In genomic region chr6:118805139-118805538, GRCm38 (mm10) we compare ENCODE assay signal across 19 mouse cellular contexts.
DNase-seq lines count a peak whose midpoint lies in the region; ATAC-seq and TF ChIP-seq lines count a peak whose summit lies in the region.
"Had no signal": no experiment of that assay in that cellular context is flagged by ENCODE, and none has a peak within 500 bp of the region (broad histone marks: within the 10 kb centered on the region; RNA-seq: fewer than 3 reads in every experiment).

No protein-coding gene starts in this region.

- H3K79me2 ChIP-seq in heart, adult 2 months (replicated peaks; ENCODE audit: control insufficient read depth, insufficient read depth, low read length) = no peaks in the 10 kb centered on the region

- H3K4me1 ChIP-seq in heart, adult 2 months (ENCODE audit: control insufficient read depth, insufficient read depth, low read length) = peaks cover 10% of the 10 kb centered on the region; the same call in 1 of the 2 replicates
- peaks cover 95% of the 10 kb centered on the region for H3K4me1 ChIP-seq in heart, embryonic 13.5 days
- peaks cover 78% of the 10 kb centered on the region for H3K4me1 ChIP-seq in heart, postnatal 0 days (ENCODE audit: control insufficient read depth, insufficient read depth)
- H3K4me1 ChIP-seq: embryonic facial prominence, embryonic 12.5 days had no signal

- peak overlapping the region; percentile 48 for H3K4me2 ChIP-seq in heart, embryonic 13.5 days
- H3K4me2 ChIP-seq in heart, postnatal 0 days (ENCODE audit: low read depth, low read length) = peak overlapping the region; percentile 20; the same call in 1 of the 2 replicates
- H3K4me2 ChIP-seq: embryonic facial prominence, embryonic 12.5 days; forebrain, embryonic 15.5 days; hindbrain, embryonic 13.5 days had no signal

- no peak for TF ChIP-seq CTCF in heart, adult 2 months (IDR thresholded peaks at IDR 0.05)
- TF ChIP-seq CTCF in heart, postnatal 0 days (IDR thresholded peaks at IDR 0.05; ENCODE audit: low read depth) = no peak

- no peaks in the 10 kb centered on the region for H3K36me3 ChIP-seq in heart, adult 2 months (ENCODE audit: control insufficient read depth, insufficient read depth, low read length)
- H3K36me3 ChIP-seq in heart, embryonic 13.5 days = no peaks in the 10 kb centered on the region
- H3K36me3 ChIP-seq in heart, postnatal 0 days (replicated peaks; ENCODE audit: control insufficient read depth, insufficient read depth, low read length) = no peaks in the 10 kb centered on the region
- H3K36me3 ChIP-seq: embryonic facial prominence, embryonic 12.5 days; forebrain, embryonic 15.5 days; hindbrain, embryonic 13.5 days had no signal

- H3K4me3 ChIP-seq in heart, adult 2 months = no peak overlapping the region
- H3K4me3 ChIP-seq in heart, embryonic 13.5 days = no peak overlapping the region
- no peak overlapping the region for H3K4me3 ChIP-seq in heart, postnatal 0 days (ENCODE audit: low read depth, low read length)
- H3K4me3 ChIP-seq: embryonic facial prominence, embryonic 12.5 days; forebrain, embryonic 15.5 days; hindbrain, embryonic 13.5 days had no signal

- no peaks in the 10 kb centered on the region for H3K27me3 ChIP-seq in heart, adult 2 months (ENCODE audit: control insufficient read depth, insufficient read depth, low read length)
- no peaks in the 10 kb centered on the region for H3K27me3 ChIP-seq in heart, embryonic 13.5 days (replicated peaks)
- H3K27me3 ChIP-seq in heart, postnatal 0 days (ENCODE audit: control insufficient read depth, insufficient read depth, low read length) = no peaks in the 10 kb centered on the region
- H3K27me3 ChIP-seq: embryonic facial prominence, embryonic 12.5 days; forebrain, embryonic 15.5 days; hindbrain, embryonic 13.5 days had no signal

- no peak overlapping the region for H3K9ac ChIP-seq in heart, adult 2 months (ENCODE audit: low read depth, low read length)
- no peak overlapping the region for H3K9ac ChIP-seq in heart, embryonic 13.5 days
- no peak overlapping the region for H3K9ac ChIP-seq in heart, postnatal 0 days (replicated peaks; ENCODE audit: low read depth, low read length)
- H3K9ac ChIP-seq: embryonic facial prominence, embryonic 12.5 days; forebrain, embryonic 15.5 days; hindbrain, embryonic 13.5 days had no signal

- no peak for TF ChIP-seq POLR2A in heart, adult 2 months (IDR thresholded peaks at IDR 0.05; ENCODE audit: insufficient read depth, low read depth, low read length)

- TF ChIP-seq EP300 in heart, adult 2 months (IDR thresholded peaks at IDR 0.05; ENCODE audit: insufficient read depth, low read depth, low read length) = no peak
- TF ChIP-seq EP300 in heart, postnatal 0 days (IDR thresholded peaks at IDR 0.05; ENCODE audit: low read depth) = no peak

- intact Hi-C loops in heart, adult 2 months (cut with DNase I) = no loop called here

- 59% methylated on average over 4 of the region's 4 CpGs for WGBS in heart, adult 2 months
- 42% methylated on average over 4 of the region's 4 CpGs for WGBS in heart, embryonic 13.5 days
- WGBS in heart, postnatal 0 days = 43% methylated on average over 4 of the region's 4 CpGs

- peak; percentile 52 for DNase-seq in adrenal gland, adult 2 months
- DNase-seq in adrenal gland, postnatal 4 days (ENCODE audit: low spot score in 2 of 2) = no peak
- no peak for DNase-seq in heart, adult 2 months
- no peak for DNase-seq in heart, adult 18-20 months
- no peak for DNase-seq in heart, adult 8-10 months (ENCODE audit: low spot score)
- no peak for DNase-seq in heart, postnatal 0 days (ENCODE audit: low spot score)
- DNase-seq: adrenal gland, adult 8-10 months; cerebellum, adult 11-12 months; cerebellum, adult 9-10 months; cerebellum, postnatal 25 days; gastrocnemius, postnatal 36 days; kidney, adult 11 months; kidney, adult 9 months had no signal

- ATAC-seq in heart, embryonic 13.5 days (ENCODE audit: extremely low read depth, insufficient number of reproducible peaks, low FRiP score, low TSS enrichment) = no peak
- ATAC-seq in heart, postnatal 0 days (ENCODE audit: insufficient read depth, low read depth) = no peak
- ATAC-seq: forebrain, embryonic 15.5 days; hindbrain, postnatal 0 days had no signal

- peak overlapping the region; percentile 31; the same call in 1 of the 2 replicates for H3K27ac ChIP-seq in heart, adult 2 months
- peak overlapping the region; percentile 61 for H3K27ac ChIP-seq in heart, embryonic 13.5 days (replicated peaks)
- peak overlapping the region; percentile 79 for H3K27ac ChIP-seq in heart, postnatal 0 days (ENCODE audit: low read depth)
- H3K27ac ChIP-seq: embryonic facial prominence, embryonic 12.5 days; forebrain, embryonic 15.5 days; hindbrain, embryonic 13.5 days; hindbrain, postnatal 0 days; kidney, postnatal 0 days had no signal

- no peaks in the 10 kb centered on the region for H3K9me3 ChIP-seq in heart, embryonic 13.5 days
- H3K9me3 ChIP-seq in heart, postnatal 0 days (replicated peaks; ENCODE audit: control insufficient read depth, low read length) = no peaks in the 10 kb centered on the region
- H3K9me3 ChIP-seq: embryonic facial prominence, embryonic 12.5 days; forebrain, embryonic 15.5 days; hindbrain, embryonic 13.5 days had no signal
